Comparison of ENCODE assay signal across 24 mouse cellular contexts in genomic region chr14:34362135-34362534, GRCm38 (mm10). TPM values are rescaled to one million over a fixed set of nuclear protein-coding genes. Genes with fewer than 3 reads are reported as not detected.
"Had no signal": no experiment of that assay in that cellular context is flagged by ENCODE, and none has a peak within 500 bp of the region (broad histone marks: within the 10 kb centered on the region; RNA-seq: fewer than 3 reads in every experiment).

No protein-coding gene starts in this region.

- H3K36me3 ChIP-seq: limb, embryonic 12.5 days; midbrain, embryonic 15.5 days; neural tube, embryonic 13.5 days had no signal

- DNase-seq: kidney, adult 8-10 months; kidney, postnatal 36 days; layer of hippocampus, adult 9-11 months; layer of hippocampus, postnatal 36 days; liver; lung, adult 18-20 months; lung, postnatal 36 days; retina, postnatal 1 day; right cerebral cortex, postnatal 4 days; spleen, adult 18-20 months; thymus, postnatal 36 days had no signal

- H3K9ac ChIP-seq: limb, embryonic 12.5 days; liver, embryonic 14.5 days; midbrain, embryonic 15.5 days; neural tube, embryonic 13.5 days had no signal

- H3K4me3 ChIP-seq: limb, embryonic 12.5 days; midbrain, embryonic 15.5 days; neural tube, embryonic 13.5 days had no signal

- H3K27me3 ChIP-seq: midbrain, embryonic 15.5 days; neural tube, embryonic 13.5 days had no signal

- H3K9me3 ChIP-seq: limb, embryonic 12.5 days; midbrain, embryonic 15.5 days; neural tube, embryonic 13.5 days had no signal

- H3K27ac ChIP-seq: kidney, postnatal 0 days; limb, embryonic 12.5 days; liver, embryonic 14.5 days; midbrain, embryonic 15.5 days; neural tube, embryonic 13.5 days had no signal

- ATAC-seq: lung, postnatal 0 days had no signal

RNA-seq across cellular contexts. Expression of gene Fam25c, which starts 6.9 kb away (rescaled TPM):
- total RNA-seq: layer of hippocampus, adult 18-20 months; layer of hippocampus, postnatal 36 days; left cerebral cortex, postnatal 36 days; megakaryocyte, adult 5-6 weeks; monocyte, adult 5-6 weeks had no signal
- polyA plus RNA-seq: limb, embryonic 12.5 days; midbrain, embryonic 11.5 days; midbrain, embryonic 15.5 days; neural tube, embryonic 13.5 days; stomach, embryonic 14.5 days; testis, adult 2 months had no signal

RNA-seq across cellular contexts. Expression of gene Sncg, which starts 12.5 kb away (rescaled TPM):
- total RNA-seq: megakaryocyte, adult 5-6 weeks; monocyte, adult 5-6 weeks had no signal

RNA-seq across cellular contexts. Expression of gene Mmrn2, which starts 13.1 kb away (rescaled TPM):
- total RNA-seq: megakaryocyte, adult 5-6 weeks; monocyte, adult 5-6 weeks had no signal
